Mouse (Mus musculus) ES-Bruce4 (cell line): ENCODE measurements around the gene Nrg4. TPM values are rescaled to one million over a fixed set of nuclear protein-coding genes. Genes with fewer than 3 reads are reported as not detected.

Source experiments
- H3K27ac ChIP-seq: 2 replicates; pipeline ENCODE4 v1.5.1; 2012; ENCODE audit warnings: low read length, inconsistent platforms; ENCODE audit not compliant: insufficient read depth
- H3K27me3 ChIP-seq: 2 replicates; pipeline ENCODE4 v1.6.1; 2012; ENCODE audit warnings: mild to moderate bottlenecking, low read length, inconsistent platforms; ENCODE audit not compliant: control insufficient read depth, poor library complexity, insufficient read depth, severe bottlenecking
- H3K36me3 ChIP-seq: 2 replicates; pipeline ENCODE4 v1.6.1; 2012; ENCODE audit warnings: inconsistent platforms, mild to moderate bottlenecking, low read length, moderate library complexity; ENCODE audit not compliant: control insufficient read depth, poor library complexity, insufficient read depth, severe bottlenecking
- H3K4me1 ChIP-seq: one replicate; pipeline ENCODE4 v1.8.1; 2011; ENCODE audit warnings: low read length; ENCODE audit not compliant: control insufficient read depth, insufficient read depth
- H3K4me3 ChIP-seq: 2 replicates; pipeline ENCODE4 v1.5.1; 2011; ENCODE audit warnings: low read depth, mild to moderate bottlenecking, low read length
- H3K9ac ChIP-seq: 2 replicates; pipeline ENCODE4 v1.6.1; 2012; ENCODE audit warnings: low read depth, mild to moderate bottlenecking, inconsistent platforms; ENCODE audit not compliant: poor library complexity, severe bottlenecking
- H3K9me3 ChIP-seq: replicated peaks from 2 replicates; pipeline ENCODE4 v1.6.1; 2012; ENCODE audit warnings: mild to moderate bottlenecking, low read length, inconsistent platforms; ENCODE audit not compliant: control insufficient read depth, poor library complexity, insufficient read depth, severe bottlenecking
- CTCF ChIP-seq: IDR thresholded peaks from one replicate; pipeline ENCODE4 v1.8.1; 2011; ENCODE audit warnings: low read depth, low read length
- EP300 ChIP-seq: IDR thresholded peaks from 2 replicates; pipeline ENCODE4 v1.6.1; 2011; ENCODE audit warnings: low read depth, low read length; ENCODE audit not compliant: insufficient read depth
- POLR2A ChIP-seq: IDR thresholded peaks from one replicate; pipeline ENCODE4 v1.8.1; 2011; ENCODE audit warnings: low read length; ENCODE audit not compliant: insufficient read depth
- polyA plus RNA-seq: library from polyadenylated mRNA; stranded (reverse); fragments of >200 nt; gene quantifications from 2 replicates; pipeline ENCODE4 v1.2.4, GENCODE M21; 2011; ENCODE audit warnings: low read depth; ENCODE audit not compliant: missing spikeins, insufficient read depth, insufficient read length

Gene Nrg4
- polyA plus RNA-seq, 1 experiment, result 2.8 TPM

- Histone ChIP-seq H3K4me3 (no peak overlapping the region), H3K4me1 (peaks cover 1% of the 10 kb centered on the region), H3K36me3 (peaks cover 34% of the 10 kb centered on the region), H3K27me3 (no peaks in the 10 kb centered on the region), H3K9me3 (no peaks in the 10 kb centered on the region), H3K27ac (peak overlapping the region; percentile 98), H3K9ac (no peak overlapping the region)
- TF ChIP-seq POLR2A (no peak), CTCF (no peak), EP300 (peak; percentile 86)
Measured at GRCm38 (mm10) chr9:55225165-55225737, 101.4 kb downstream of the Nrg4 start.

- no peaks in the 10 kb centered on the region for H3K4me1 ChIP-seq
- H3K4me3 ChIP-seq, result no peak overlapping the region
- H3K27ac ChIP-seq, result peak overlapping the region; percentile 100
- TF ChIP-seq CTCF, result no peak
- no peak for TF ChIP-seq EP300
- TF ChIP-seq POLR2A, result no peak
- H3K9ac ChIP-seq, result no peak overlapping the region
- peaks cover 67% of the 10 kb centered on the region for H3K36me3 ChIP-seq
- no peaks in the 10 kb centered on the region for H3K27me3 ChIP-seq
- no peaks in the 10 kb centered on the region for H3K9me3 ChIP-seq
Measured at GRCm38 (mm10) chr9:55217381-55217780, 109.3 kb downstream of the Nrg4 start.

- H3K27me3 ChIP-seq, result no peaks in the 10 kb centered on the region
- no peaks in the 10 kb centered on the region for H3K4me1 ChIP-seq
- H3K27ac ChIP-seq, result peak overlapping the region; percentile 100
- H3K36me3 ChIP-seq, result peaks cover 55% of the 10 kb centered on the region
- peak overlapping the region; percentile 12 for H3K4me3 ChIP-seq
- peak; percentile 75; the same call in 1 of the 2 replicates for TF ChIP-seq EP300
- no peak for TF ChIP-seq POLR2A
- TF ChIP-seq CTCF, result no peak
- no peak overlapping the region for H3K9ac ChIP-seq
- no peaks in the 10 kb centered on the region for H3K9me3 ChIP-seq
Measured at GRCm38 (mm10) chr9:55216078-55216477, 110.6 kb downstream of the Nrg4 start.

GRCm38 (mm10) chr9:55215648-55216047 lies 111.0 kb downstream of the Nrg4 start:
- Histone ChIP-seq H3K27ac (peak overlapping the region; percentile 98), H3K4me3 (peak overlapping the region; percentile 12; the same call in 1 of the 2 replicates), H3K27me3 (no peaks in the 10 kb centered on the region), H3K9ac (no peak overlapping the region), H3K4me1 (no peaks in the 10 kb centered on the region), H3K9me3 (no peaks in the 10 kb centered on the region), H3K36me3 (peaks cover 51% of the 10 kb centered on the region)
- TF ChIP-seq CTCF, result no peak
- peak; percentile 65 for TF ChIP-seq EP300

GRCm38 (mm10) chr9:55215056-55215455 lies 111.6 kb downstream of the Nrg4 start:
- H3K9me3 ChIP-seq, result no peaks in the 10 kb centered on the region
- H3K36me3 ChIP-seq, result peaks cover 45% of the 10 kb centered on the region
- H3K4me1 ChIP-seq, result no peaks in the 10 kb centered on the region
- no peak overlapping the region for H3K4me3 ChIP-seq
- TF ChIP-seq CTCF, result no peak
- TF ChIP-seq POLR2A, result no peak
- TF ChIP-seq EP300, result no peak
- H3K9ac ChIP-seq, result no peak overlapping the region
- peak overlapping the region; percentile 98 for H3K27ac ChIP-seq
- H3K27me3 ChIP-seq, result no peaks in the 10 kb centered on the region

- Histone ChIP-seq H3K4me3 (no peak overlapping the region; the same call in 1 of the 2 replicates), H3K36me3 (peaks cover 33% of the 10 kb centered on the region), H3K9me3 (no peaks in the 10 kb centered on the region), H3K4me1 (no peaks in the 10 kb centered on the region), H3K27me3 (no peaks in the 10 kb centered on the region), H3K9ac (0 out of 2 replicates have a peak overlapping the region, but pooled peaks have one; percentile 0), H3K27ac (peak overlapping the region; percentile 87)
- no peak for TF ChIP-seq EP300
- no peak for TF ChIP-seq POLR2A
- no peak for TF ChIP-seq CTCF
Measured at GRCm38 (mm10) chr9:55213396-55213795, 113.2 kb downstream of the Nrg4 start.
